Mouse (Mus musculus) forebrain, embryonic 11.5 days (tissue): ENCODE results near the gene Dusp18. TPM values are rescaled to one million over a fixed set of nuclear protein-coding genes. Genes with fewer than 3 reads are reported as not detected.

Experiments
- ATAC-seq: fragments of 200-750 bp; cut with Nextera tagmentation; replicated peaks from 2 replicates; pipeline ENCODE4 v1.8.0; 2017; ENCODE audit warnings: moderate TSS enrichment; ENCODE audit not compliant: low FRiP score
- DNase-seq: peaks from one replicate; pipeline ENCODE4 v3.0.0-alpha.2; 2017; ENCODE audit warnings: low spot score
- H3K27ac ChIP-seq: fragments of 300-500 bp; sonication (generic); 2 replicates; pipeline ENCODE4 v1.5.1; 2014; ENCODE audit warnings: low read depth, low read length
- H3K27me3 ChIP-seq: fragments of 300-500 bp; sonication (generic); 2 replicates; pipeline ENCODE4 v1.6.1; 2014; ENCODE audit warnings: mild to moderate bottlenecking, low read length, mixed read lengths; ENCODE audit not compliant: control insufficient read depth, insufficient read depth
- H3K36me3 ChIP-seq: fragments of 300-500 bp; sonication (generic); 2 replicates; pipeline ENCODE4 v1.6.1; 2014; ENCODE audit warnings: mild to moderate bottlenecking, low read length, moderate library complexity, mixed read lengths; ENCODE audit not compliant: control insufficient read depth, insufficient read depth
- H3K4me1 ChIP-seq: fragments of 300-500 bp; sonication (generic); replicated peaks from 2 replicates; pipeline ENCODE4 v1.6.1; 2014; ENCODE audit warnings: low read length, mixed read lengths; ENCODE audit not compliant: control insufficient read depth, insufficient read depth
- H3K4me2 ChIP-seq: fragments of 300-500 bp; sonication (generic); 2 replicates; pipeline ENCODE4 v1.6.1; 2014; ENCODE audit warnings: low read depth, mild to moderate bottlenecking, low read length, moderate library complexity, mixed read lengths; ENCODE audit not compliant: severe bottlenecking
- H3K4me3 ChIP-seq: fragments of 300-500 bp; sonication (generic); 2 replicates; pipeline ENCODE4 v1.5.1; 2014; ENCODE audit warnings: low read depth, low read length
- H3K9ac ChIP-seq: fragments of 300-500 bp; sonication (generic); 2 replicates; pipeline ENCODE4 v1.6.1; 2014; ENCODE audit warnings: low read length
- H3K9me3 ChIP-seq: fragments of 300-500 bp; sonication (generic); 2 replicates; pipeline ENCODE4 v1.6.1; 2016; ENCODE audit warnings: low read length, mixed read lengths; ENCODE audit not compliant: control insufficient read depth
- WGBS: fragments of 180-500 bp; shearing (Covaris S2); extraction: QIAGEN DNeasy Blood & Tissue Kit; methylation state at CpG from one replicate; pipeline ENCODE4 v1.1.7; 2014; 5-methylcytosine and 5-hydroxymethylcytosine counted together
- polyA plus RNA-seq: library from polyadenylated mRNA; unstranded; fragments of >200 nt; fragmentation: Nextera tagmentation; extraction: Ambion mirVana; gene quantifications from 2 replicates; pipeline ENCODE4 v1.2.1, GENCODE M21; 2014

Gene Dusp18
- polyA plus RNA-seq, 1 experiment from 2014 or later = 22.5 TPM

DNA sequence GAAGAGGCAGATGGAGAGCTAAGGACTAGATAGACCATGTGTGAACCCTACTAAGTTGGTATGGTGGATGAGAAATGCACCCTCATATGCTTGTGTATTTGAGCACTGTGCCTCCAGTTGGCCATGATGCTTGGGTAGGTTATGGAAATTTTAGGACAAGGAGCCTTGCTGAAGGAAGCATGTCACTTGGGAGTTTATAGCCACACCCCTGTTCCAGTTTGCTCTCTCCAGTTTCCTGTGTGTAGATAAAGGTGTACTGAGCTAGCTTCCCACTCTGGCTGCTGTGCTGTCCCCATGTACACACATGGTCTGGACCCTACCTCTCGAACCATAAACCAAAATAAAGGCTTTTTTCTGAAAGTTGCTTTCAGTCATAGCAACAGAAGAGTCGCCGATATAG, 40.9 kb upstream of the Dusp18 start:
- H3K4me3 ChIP-seq = no peak overlapping the region
- 94% methylated on average over 3 of the region's 3 CpGs for WGBS
- no peaks in the 10 kb centered on the region; the same call in 1 of the 2 replicates for H3K9me3 ChIP-seq
- H3K36me3 ChIP-seq = no peaks in the 10 kb centered on the region
- no peak overlapping the region for H3K9ac ChIP-seq
- no peak for ATAC-seq
- H3K27ac ChIP-seq = no peak overlapping the region
- DNase-seq = no peak
- H3K4me1 ChIP-seq = no peaks in the 10 kb centered on the region
- H3K4me2 ChIP-seq = no peak overlapping the region
- no peaks in the 10 kb centered on the region for H3K27me3 ChIP-seq

DNA sequence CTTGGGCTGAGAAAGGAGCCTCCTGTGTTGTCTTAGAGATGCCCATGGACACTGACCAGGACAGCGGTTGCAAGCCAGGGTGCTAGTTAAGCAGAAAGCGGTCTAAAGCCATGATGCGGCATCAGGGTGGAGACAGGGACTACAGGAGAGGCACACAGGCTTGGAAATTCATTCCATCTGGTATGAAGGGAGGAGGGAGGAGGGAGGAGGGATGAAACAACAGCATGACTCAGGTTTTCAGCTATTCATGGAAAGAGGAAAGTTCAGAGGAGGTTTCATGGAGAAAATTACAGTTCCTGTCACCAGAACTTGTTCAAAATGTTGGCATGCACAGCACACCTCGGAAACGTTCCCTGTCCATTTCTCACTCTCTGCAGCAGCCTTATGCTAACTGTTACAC, 39.2 kb upstream of the Dusp18 start:
- no peak overlapping the region for H3K4me3 ChIP-seq
- H3K9me3 ChIP-seq = no peaks in the 10 kb centered on the region; the same call in 1 of the 2 replicates
- H3K4me2 ChIP-seq = no peak overlapping the region
- ATAC-seq (no peak), DNase-seq (no peak)
- WGBS = 87% methylated on average over 5 of the region's 5 CpGs
- no peaks in the 10 kb centered on the region for H3K4me1 ChIP-seq
- no peak overlapping the region for H3K9ac ChIP-seq
- H3K27ac ChIP-seq = no peak overlapping the region
- H3K27me3 ChIP-seq = no peaks in the 10 kb centered on the region
- H3K36me3 ChIP-seq = no peaks in the 10 kb centered on the region

DNA sequence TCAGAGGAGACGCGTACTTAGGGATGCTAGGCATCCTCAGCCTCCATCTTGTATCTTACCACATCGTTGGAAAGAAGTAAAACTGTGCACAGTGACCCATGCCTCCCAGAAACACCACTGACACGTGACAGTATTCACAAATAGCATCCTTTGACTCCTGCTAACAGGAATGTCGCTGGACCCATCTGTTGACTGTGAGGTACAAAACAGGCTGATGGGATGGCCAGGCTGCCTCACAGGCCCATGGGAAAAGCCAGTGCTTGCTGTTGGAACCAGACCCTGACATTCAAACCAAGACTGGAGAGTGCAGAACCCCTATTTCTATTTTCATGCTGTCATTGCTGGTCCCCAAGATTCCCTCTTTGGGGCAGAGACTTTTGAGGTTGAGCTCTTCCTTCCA, 37.1 kb upstream of the Dusp18 start:
- Histone ChIP-seq H3K36me3 (no peaks in the 10 kb centered on the region), H3K4me2 (no peak overlapping the region), H3K9me3 (no peaks in the 10 kb centered on the region; the same call in 1 of the 2 replicates), H3K9ac (no peak overlapping the region), H3K27me3 (0 out of 2 replicates have a peak, but pooled peaks cover under 1% of the 10 kb centered on the region), H3K4me1 (no peaks in the 10 kb centered on the region), H3K27ac (no peak overlapping the region), H3K4me3 (no peak overlapping the region)
- 77% methylated on average over 5 of the region's 5 CpGs for WGBS
- ATAC-seq = no peak
- DNase-seq = no peak

DNA sequence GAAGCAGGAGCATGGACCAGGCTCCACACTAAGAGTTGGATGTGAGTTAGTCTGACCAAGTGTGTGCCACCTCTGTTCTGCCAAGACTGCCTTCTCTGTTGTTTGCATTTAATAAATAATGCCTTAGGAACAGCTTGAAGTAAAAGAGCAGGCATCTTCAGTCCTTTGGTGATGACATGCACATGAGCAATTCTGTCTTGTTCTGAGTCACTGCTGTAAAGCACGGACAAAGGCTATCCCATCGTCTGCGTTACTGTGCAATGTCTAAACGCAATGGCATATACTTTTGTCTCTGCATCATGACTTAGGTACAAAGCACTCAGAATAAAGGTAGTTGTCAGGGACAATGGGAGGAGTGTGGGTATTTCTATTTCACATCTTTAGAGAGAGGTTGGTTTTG, 35.3 kb upstream of the Dusp18 start:
- Histone ChIP-seq H3K36me3 (no peaks in the 10 kb centered on the region), H3K9ac (no peak overlapping the region), H3K4me2 (no peak overlapping the region), H3K27me3 (0 out of 2 replicates have a peak, but pooled peaks cover 2% of the 10 kb centered on the region), H3K27ac (no peak overlapping the region), H3K9me3 (no peaks in the 10 kb centered on the region; the same call in 1 of the 2 replicates), H3K4me1 (peaks cover 5% of the 10 kb centered on the region; the same call in 1 of the 2 replicates), H3K4me3 (no peak overlapping the region)
- no peak for ATAC-seq
- WGBS = 91% methylated on average over 4 of the region's 4 CpGs
- DNase-seq = no peak

DNA sequence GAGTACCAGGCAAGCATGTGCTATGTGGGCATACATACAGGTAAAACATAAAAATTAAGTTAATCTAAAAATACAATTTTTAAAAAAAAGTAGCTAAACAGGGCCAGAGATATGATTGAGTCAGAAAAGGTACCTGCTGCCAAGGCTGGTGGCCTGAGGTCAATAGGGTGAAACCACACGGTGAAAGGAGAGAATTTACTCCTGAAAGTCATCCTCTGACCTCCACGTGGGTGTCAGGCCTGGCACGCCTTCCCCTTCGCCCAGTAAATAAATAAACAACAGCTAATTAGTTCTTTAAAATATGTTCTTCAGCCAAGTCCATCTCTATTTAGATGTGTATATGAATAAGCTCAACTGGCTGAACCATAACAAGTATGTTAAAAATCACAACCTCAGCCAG, 34.7 kb upstream of the Dusp18 start:
- Histone ChIP-seq H3K9me3 (no peaks in the 10 kb centered on the region), H3K27ac (no peak overlapping the region), H3K4me1 (peaks cover 5% of the 10 kb centered on the region; the same call in 1 of the 2 replicates), H3K36me3 (no peaks in the 10 kb centered on the region), H3K4me2 (no peak overlapping the region), H3K27me3 (0 out of 2 replicates have a peak, but pooled peaks cover 2% of the 10 kb centered on the region), H3K4me3 (no peak overlapping the region), H3K9ac (no peak overlapping the region)
- DNase-seq (no peak), ATAC-seq (no peak)
- WGBS = 80% methylated on average over 4 of the region's 4 CpGs

DNA sequence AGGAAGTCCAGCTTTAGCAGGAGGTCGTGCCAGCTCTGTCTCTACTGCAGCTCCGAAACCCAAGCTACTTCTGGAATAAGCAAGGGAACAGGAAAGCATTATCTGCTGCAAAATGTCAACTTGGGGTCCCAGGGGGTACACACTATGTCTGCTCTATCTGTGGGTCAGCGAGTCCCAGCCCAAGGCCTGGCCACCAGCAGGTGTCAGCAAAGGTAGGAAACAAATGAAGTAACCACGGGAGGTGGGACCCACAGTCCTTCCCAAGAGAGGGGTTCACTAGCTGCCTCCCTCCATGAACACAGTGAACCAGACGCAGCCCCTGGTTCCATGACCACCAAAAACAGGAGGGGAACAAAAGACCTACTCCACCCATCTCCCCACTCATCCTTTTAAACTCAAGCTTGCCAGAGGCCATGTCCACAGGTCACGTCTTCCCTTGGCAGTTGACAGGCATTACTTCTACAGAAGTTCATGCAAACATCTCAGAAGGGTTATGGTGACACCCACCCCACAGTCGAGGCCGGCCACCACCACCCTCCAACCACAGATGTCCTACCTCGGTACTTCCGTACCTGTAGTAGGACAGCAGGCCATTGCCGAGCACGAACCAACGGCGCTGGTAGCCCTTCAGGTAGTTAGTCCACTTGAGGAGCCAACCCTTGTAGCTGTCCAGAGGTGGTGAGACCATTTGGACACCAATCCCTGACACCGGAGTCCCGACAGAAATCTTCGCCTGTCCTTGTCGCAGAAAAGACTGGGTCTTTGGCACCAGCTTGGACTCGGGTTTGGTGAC, 32.2 kb upstream of the Dusp18 start:
- Histone ChIP-seq H3K4me3 (peak overlapping the region; percentile 39), H3K27me3 (0 out of 2 replicates have a peak, but pooled peaks cover 2% of the 10 kb centered on the region), H3K27ac (no peak overlapping the region), H3K4me1 (peaks cover 5% of the 10 kb centered on the region; the same call in 1 of the 2 replicates), H3K9ac (no peak overlapping the region), H3K9me3 (no peaks in the 10 kb centered on the region), H3K36me3 (no peaks in the 10 kb centered on the region), H3K4me2 (peak overlapping the region; percentile 81; the same call in 1 of the 2 replicates)
- WGBS = 78% methylated on average over 19 of the region's 19 CpGs
- ATAC-seq = peak; percentile 37
- DNase-seq = no peak

DNA sequence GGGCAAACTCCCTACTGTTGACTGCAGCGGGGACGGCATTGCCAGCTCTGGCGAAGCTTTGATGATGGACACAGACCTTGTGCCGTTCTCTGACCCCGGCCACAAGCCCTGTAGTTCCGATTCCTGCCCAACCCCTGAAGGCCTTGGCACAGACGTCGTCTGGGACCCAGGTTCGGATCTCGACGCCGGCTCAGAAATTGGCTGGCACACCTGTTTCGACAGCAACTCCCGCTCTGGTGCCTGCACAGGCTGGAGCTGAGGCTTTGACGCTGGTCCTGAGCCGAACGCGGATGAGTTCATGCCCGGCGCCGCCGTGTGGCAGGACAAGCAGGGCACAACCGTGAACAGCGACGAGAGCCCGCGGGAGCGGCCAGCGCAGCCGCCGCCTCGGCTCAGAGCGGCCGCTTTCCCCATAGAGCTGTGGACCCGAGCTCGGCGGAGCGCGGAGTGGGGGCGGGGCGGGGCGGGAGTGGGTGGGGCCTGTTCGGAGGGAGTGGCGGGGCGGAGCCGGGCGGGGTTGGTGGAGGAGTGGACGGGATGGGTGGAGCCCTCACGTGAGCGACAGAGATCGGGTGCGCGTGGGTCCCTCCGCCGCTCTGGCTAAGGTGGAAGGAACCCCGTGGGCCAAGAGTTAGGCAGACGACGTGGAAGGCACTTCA, 31.5 kb upstream of the Dusp18 start, which contains the start of gene Osbp2:
Gene Osbp2, minus strand, starts transcription at position 450 of the 659 bp plus-strand sequence.
- 2% methylated on average over 58 of the region's 58 CpGs for WGBS
- peak; percentile 94 for ATAC-seq

DNA sequence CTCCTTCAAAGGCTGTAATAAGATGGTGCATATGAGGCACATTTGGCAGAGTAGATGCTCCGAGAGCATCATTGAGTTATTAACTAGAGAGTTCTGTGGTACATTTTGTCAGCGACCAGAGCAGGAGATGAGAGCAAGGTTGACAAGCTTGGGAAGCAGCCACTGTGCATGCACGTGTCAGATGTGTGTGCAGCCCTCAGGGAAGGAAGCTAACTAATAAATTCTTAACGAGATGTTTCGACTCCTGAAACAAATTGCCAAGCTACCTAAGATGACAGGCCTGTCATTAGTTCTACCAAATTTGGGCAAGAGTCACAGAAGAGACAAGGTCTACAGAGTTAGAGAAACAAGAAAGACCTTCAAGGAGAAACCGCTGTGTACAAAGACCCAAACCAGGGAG, 30.7 kb upstream of the Dusp18 start:
- Histone ChIP-seq H3K27me3 (0 out of 2 replicates have a peak, but pooled peaks cover 2% of the 10 kb centered on the region), H3K9me3 (no peaks in the 10 kb centered on the region), H3K4me2 (peak overlapping the region; percentile 81), H3K27ac (no peak overlapping the region), H3K4me1 (peaks cover 5% of the 10 kb centered on the region; the same call in 1 of the 2 replicates), H3K36me3 (no peaks in the 10 kb centered on the region), H3K4me3 (peak overlapping the region; percentile 39), H3K9ac (peak overlapping the region; percentile 33; the same call in 1 of the 2 replicates)
- DNase-seq (no peak), ATAC-seq (peak; percentile 34)
- WGBS = 44% methylated on average over 6 of the region's 6 CpGs

More for the DNA sequence above, 31.5 kb upstream of the Dusp18 start, which contains the start of gene Osbp2:
- Histone ChIP-seq H3K9me3 (no peaks in the 10 kb centered on the region), H3K4me3 (peak within 1 kb of the TSS; percentile 39), H3K4me1 (peaks cover 5% of the 10 kb centered on the region; the same call in 1 of the 2 replicates), H3K27ac (no peak within 1 kb of the TSS), H3K27me3 (0 out of 2 replicates have a peak, but pooled peaks cover 2% of the 10 kb centered on the region), H3K9ac (peak within 1 kb of the TSS; percentile 44), H3K36me3 (no peaks in the 10 kb centered on the region), H3K4me2 (peak within 1 kb of the TSS; percentile 81)
- DNase-seq = peak; percentile 95
